Mouse (Mus musculus) R1 (cell line): ENCODE data around the gene Dnajc21.

ENCODE experiments used
- DNase-seq: peaks from one replicate; pipeline ENCODE4 v3.0.0-alpha.2; 2018; ENCODE audit warnings: low read depth, low spot score

The Dnajc21 gene

GRCm38 (mm10) chr15:10470151-10470831 is at the start of gene Dnajc21:
Dnajc21 (minus strand) TSS chr15:10470516.
- peak; percentile 89 for DNase-seq

- DNase-seq: no peak
These were observed 44.9 kb upstream of the Dnajc21 start for GRCm38 (mm10) chr15:10515166-10515565.

DNA sequence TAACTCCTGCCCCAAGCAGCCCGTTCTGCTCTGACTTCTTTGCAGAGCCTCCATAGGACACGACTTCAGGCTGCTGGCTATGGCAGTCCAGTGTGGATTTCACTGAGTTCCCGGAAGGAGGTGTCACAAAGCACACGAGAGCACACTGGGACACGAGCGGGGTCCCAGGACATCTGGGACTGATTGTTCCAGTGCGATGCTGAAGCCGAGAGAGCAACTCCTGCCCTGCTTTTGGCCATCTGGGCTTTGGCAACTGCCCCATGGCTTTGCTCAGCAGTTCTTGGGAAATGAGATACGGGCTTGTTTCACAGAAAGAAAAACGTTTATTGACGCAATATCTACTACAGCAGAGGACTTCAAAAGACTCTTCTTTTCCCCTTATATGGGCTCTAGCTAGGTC is 35.8 kb upstream of the Dnajc21 start:
- DNase-seq: no peak

DNA sequence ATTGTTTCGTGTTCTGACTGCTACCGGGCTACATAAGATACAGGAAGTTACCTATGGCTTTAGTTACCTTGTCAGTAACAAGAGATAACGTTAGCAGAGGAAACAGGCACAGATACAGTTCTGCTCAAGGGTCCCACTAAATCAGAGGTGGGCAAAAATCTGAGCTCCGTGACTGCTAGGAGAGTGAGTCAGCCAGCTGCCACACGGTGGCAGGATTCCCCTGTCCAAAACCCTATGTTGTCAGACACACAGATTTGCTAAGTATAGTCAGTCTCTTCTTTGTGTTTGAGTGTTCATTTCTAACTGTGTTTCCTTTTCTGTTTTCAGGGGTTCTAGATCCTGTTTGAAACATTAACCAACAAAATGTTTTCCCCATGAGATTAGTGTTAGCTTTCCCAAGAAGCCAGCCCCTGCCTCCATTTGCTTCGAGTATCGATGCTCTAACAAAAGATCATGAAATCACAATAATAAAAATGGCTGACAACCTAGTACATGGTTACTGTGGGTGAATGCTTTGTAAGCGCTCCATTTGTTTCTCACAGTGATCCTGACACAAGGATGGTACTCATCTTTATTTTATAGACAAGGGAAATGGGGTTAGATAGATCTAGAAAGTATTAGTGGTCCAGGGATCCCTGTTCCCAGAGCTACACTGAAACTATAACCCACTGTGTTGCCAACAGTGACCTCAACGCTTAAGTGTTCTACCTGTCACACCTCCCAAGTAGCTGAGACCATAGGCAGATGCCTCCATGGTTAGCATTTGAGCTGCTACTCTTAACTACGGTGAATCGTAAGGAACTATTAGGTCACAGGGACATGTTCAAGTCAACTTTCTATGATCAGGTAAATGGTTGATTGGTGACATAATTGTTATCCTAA is 30.8 kb upstream of the Dnajc21 start:
- peak; percentile 67 for DNase-seq

- no peak for DNase-seq
These were observed 29.7 kb upstream of the Dnajc21 start for GRCm38 (mm10) chr15:10500035-10500434.

DNA sequence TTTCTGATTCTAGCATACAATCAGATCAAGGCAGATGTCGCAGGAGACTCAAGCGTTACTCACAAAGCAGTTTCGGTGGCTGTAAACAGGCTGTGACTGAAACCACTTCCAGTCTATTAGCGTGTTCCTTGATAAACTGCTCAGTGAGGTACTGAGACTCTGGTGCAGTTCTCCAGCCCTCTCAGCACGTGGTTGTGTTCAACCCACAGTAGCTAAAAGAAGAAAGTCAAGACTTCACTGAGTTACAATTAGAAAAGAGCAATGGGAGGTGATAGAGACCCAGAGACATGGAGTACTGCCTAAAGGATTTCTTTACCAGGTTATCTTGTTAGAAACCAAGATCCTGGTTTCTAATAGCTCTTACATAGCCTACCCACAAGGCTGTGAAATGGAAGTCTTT is 29.3 kb upstream of the Dnajc21 start:
- no peak for DNase-seq

DNA sequence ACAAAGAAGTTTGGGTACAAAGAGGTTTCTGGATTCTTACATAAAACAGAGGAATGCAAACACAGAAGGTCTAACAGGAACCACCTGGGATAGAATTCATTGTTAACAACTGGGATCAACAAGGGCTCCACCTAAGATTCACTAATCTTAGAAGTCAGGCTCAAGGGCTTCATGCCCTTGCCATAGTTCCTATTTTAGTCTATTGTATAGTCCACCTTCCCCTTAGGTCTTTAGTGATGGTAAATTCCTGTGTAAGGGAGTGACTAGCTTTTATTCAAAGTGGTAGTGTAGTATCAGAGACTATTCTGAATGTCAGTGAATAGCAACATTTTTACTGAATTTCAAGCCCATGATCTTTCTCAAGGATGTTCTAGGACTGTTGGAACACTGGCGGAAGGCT is 26.4 kb upstream of the Dnajc21 start:
- DNase-seq: peak; percentile 88

DNA sequence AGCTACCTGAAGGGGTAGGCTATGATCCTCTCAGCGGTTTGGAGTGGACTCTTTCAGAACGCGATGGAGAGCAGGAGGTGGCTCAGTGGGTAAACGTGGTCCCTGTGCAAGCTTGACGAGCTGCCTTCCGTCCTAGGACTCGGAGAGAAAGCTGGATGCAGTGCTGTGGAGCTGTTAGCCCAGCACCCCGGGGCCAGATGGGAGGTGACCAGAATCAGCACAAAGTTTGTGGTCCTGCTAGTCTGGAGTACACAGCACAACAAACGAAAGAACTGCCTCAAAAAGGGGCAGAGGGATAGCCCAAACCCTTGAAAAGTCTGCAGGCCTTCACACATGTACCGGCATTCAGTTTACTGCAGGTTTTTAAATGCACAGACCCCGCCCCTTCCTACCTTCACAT is 25.6 kb upstream of the Dnajc21 start:
- DNase-seq: no peak

DNA sequence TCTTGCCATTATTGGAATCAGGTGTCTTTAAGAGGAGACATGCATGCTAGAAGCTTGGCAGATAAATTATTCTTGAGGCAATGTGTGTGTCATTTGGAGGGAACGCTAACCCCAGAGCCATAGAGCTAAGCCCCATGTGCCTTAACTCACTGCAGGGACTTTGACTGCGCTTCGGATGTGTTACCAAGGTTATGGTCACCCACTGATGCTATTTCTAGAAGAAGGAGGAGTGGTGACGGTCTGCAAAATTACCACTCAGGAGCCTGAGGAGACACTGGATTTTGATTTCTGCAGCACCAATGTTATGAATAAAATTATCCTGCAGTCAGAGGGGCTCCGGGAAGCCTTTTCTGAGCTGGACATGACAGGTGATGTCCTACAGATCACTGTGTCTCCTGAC is 19.8 kb upstream of the Dnajc21 start:
- no peak for DNase-seq

GRCm38 (mm10) chr15:10487246-10487645 is 16.9 kb upstream of the Dnajc21 start:
- DNase-seq: peak; percentile 45

DNA sequence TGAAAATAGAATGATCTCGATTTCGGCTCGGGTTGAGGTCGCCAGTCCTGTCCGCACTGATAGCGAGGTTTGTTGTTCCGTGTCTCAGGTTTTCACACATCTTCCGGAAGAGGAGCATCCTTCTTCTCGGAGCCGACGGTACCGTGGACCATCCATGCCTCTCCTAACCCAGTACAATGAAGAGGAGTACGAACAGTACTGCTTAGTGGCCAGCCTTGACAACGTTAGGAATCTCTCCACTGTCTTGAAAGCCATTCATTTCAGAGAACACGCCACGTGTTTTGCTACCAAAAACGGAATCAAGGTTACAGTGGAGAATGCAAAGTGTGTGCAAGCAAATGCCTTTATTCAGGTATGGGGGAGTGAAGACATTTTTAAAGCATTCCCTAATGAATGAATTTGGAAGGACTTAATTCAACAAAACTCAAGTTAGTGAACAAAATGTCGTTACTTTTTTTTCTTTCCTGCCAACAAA is 16.1 kb upstream of the Dnajc21 start:
- no peak for DNase-seq

GRCm38 (mm10) chr15:10485484-10486364 is 15.4 kb upstream of the Dnajc21 start, which contains the start of the genes Brix1 and Rad1:
Brix1 (minus strand) TSS chr15:10485947.
Rad1 (plus strand) TSS chr15:10486018.
- DNase-seq: peak; percentile 98

- DNase-seq: peak; percentile 94
These were observed 625 bp upstream of the Dnajc21 start for GRCm38 (mm10) chr15:10470941-10471340.

- DNase-seq: peak; percentile 77
These were observed 620 bp downstream of the Dnajc21 start for GRCm38 (mm10) chr15:10469641-10470150.

DNA sequence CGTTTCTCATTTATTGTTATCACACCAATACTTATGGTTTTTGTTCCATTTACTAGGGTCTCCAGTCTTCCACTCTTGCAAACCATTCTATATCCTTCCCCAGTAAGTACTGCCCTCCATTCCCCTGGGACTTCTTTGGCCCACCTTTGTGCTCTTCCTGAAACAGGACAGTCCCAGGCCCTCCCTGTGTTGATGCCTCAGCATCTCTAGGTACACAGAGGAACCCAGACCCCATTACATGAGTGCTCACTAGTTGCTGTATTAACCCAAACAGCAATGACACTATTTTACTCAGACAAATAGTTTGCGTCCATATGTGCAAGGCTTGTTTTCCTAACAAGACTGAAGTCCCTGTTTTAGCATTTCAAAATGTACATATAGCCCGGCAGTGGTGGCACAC is 1.6 kb downstream of the Dnajc21 start:
- no peak for DNase-seq

GRCm38 (mm10) chr15:10464678-10465077 is 5.6 kb downstream of the Dnajc21 start:
- DNase-seq: no peak

DNA sequence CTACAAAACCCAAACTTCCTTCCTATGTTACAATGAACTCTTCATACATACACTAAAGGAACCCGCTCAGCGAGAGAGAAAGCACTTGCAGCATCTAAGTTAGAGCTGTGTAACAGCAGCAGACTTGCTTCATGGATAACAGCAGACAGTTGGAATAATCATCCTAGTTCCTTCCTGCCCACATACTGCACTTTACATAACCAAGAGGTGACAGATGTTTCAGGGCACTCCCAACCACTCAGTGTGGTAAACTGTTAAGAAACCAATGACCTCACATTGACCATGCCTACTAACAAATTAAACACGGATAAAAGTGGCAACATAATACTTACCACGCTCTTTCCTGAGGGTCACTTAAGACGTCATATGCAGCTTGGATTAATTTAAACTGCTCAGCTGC is 6.8 kb downstream of the Dnajc21 start:
- no peak for DNase-seq

GRCm38 (mm10) chr15:10460986-10461385 is 9.3 kb downstream of the Dnajc21 start:
- DNase-seq: no peak

GRCm38 (mm10) chr15:10447102-10447501 is 23.2 kb downstream of the Dnajc21 start:
- no peak for DNase-seq

DNA sequence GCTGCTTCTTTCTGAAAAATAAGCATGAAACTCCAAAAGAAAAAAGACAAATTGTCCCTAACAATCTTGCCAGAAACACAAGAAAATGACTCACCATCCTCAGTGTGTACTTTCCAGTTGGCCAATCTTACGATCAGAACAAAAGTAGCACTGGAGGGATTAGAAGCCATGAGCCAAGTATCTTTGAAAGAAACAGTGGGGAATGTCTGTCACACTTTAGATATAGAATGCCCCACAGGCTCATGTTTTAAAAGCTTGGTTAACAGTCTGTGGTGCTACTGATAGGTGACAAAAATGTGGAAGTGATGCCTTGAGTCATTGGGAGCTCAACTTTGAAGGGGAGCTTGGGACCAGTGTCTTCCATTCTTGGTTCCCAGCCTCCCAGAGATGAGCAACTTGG is 28.0 kb downstream of the Dnajc21 start:
- no peak for DNase-seq

DNA sequence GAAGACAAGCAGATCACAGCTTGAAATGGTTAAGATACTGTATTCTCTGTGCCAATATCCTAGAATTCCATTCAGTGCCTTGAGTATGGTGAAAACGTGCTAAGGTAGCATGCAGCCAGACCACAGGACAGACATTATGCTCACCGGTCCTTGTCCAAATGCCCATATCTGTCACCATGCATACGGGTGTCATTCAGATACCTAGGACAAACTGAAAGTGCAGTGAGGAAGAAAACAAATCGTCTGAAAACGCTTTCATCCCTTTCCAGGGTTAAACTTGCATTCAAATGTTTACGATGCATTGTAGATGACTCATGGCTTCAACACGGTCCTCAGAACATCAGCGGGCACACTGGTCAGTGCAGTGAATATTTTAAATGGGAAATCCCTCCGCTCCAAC is 28.8 kb downstream of the Dnajc21 start:
- no peak for DNase-seq
